ENCODE assay signal across 19 mouse cellular contexts in genomic region chr2:119981631-119982030, GRCm38 (mm10). TPM values are rescaled to one million over a fixed set of nuclear protein-coding genes. Genes with fewer than 3 reads are reported as not detected.
"Had no signal": no experiment of that assay in that cellular context is flagged by ENCODE, and none has a peak within 500 bp of the region (broad histone marks: within the 10 kb centered on the region; RNA-seq: fewer than 3 reads in every experiment).

No protein-coding gene starts in this region.

- H3K27me3 ChIP-seq: liver, embryonic 13.5 days; midbrain, embryonic 15.5 days; neural tube, embryonic 12.5 days; neural tube, embryonic 15.5 days; stomach, embryonic 15.5 days had no signal

- ATAC-seq: intestine, postnatal 0 days; lung, postnatal 0 days; midbrain, embryonic 15.5 days had no signal

- H3K4me3 ChIP-seq: liver, embryonic 13.5 days; megakaryocyte, embryonic 14.5 days; midbrain, embryonic 10.5 days; midbrain, embryonic 15.5 days; neural tube, embryonic 12.5 days; neural tube, embryonic 15.5 days; stomach, embryonic 15.5 days had no signal

- H3K36me3 ChIP-seq: liver, embryonic 13.5 days; neural tube, embryonic 12.5 days; stomach, embryonic 15.5 days had no signal

- H3K9me3 ChIP-seq: liver, embryonic 13.5 days; megakaryocyte, embryonic 14.5 days; midbrain, embryonic 10.5 days; midbrain, embryonic 15.5 days; neural tube, embryonic 12.5 days; neural tube, embryonic 15.5 days; stomach, embryonic 15.5 days had no signal

- DNase-seq: kidney, adult 2 months; kidney, postnatal 10 days; kidney, postnatal 36 days; left cerebral cortex, postnatal 4 days; liver, embryonic 13.5 days; lung, embryonic 14.5 days; retina, postnatal 1 day; right cerebral cortex, postnatal 25 days; spleen, adult 18-20 months; thymus, postnatal 25 days had no signal

- H3K27ac ChIP-seq: liver, embryonic 13.5 days; macrophage; midbrain, embryonic 10.5 days; midbrain, embryonic 15.5 days; neural tube, embryonic 12.5 days; neural tube, embryonic 15.5 days; stomach, embryonic 15.5 days had no signal

- H3K4me2 ChIP-seq: liver, embryonic 13.5 days; lung, embryonic 14.5 days; midbrain, embryonic 15.5 days; neural tube, embryonic 12.5 days; neural tube, embryonic 15.5 days; stomach, embryonic 15.5 days had no signal

- H3K4me1 ChIP-seq: liver, embryonic 13.5 days; neural tube, embryonic 12.5 days; stomach, embryonic 15.5 days had no signal

- H3K9ac ChIP-seq: liver, embryonic 13.5 days; lung, embryonic 14.5 days; midbrain, embryonic 15.5 days; neural tube, embryonic 12.5 days; neural tube, embryonic 15.5 days; stomach, embryonic 15.5 days had no signal

RNA-seq across cellular contexts. Expression of gene Gm28042, which starts 45.7 kb away (rescaled TPM):
- polyA plus RNA-seq: macrophage had no signal
